Mouse (Mus musculus) stomach, postnatal 0 days (tissue): ENCODE results near the gene Timp3. TPM values are rescaled to one million over a fixed set of nuclear protein-coding genes. Genes with fewer than 3 reads are reported as not detected.

Experiments
- ATAC-seq: fragments of 200-750 bp; cut with Nextera tagmentation; 2 replicates; pipeline ENCODE4 v1.8.0; 2017; ENCODE audit not compliant: low FRiP score, low TSS enrichment
- DNase-seq: peaks from one replicate; pipeline ENCODE4 v3.0.0-alpha.2; 2016; ENCODE audit warnings: low spot score
- H3K27ac ChIP-seq: fragments of 300-500 bp; sonication (generic); replicated peaks from 2 replicates; pipeline ENCODE4 v1.5.1; 2014; ENCODE audit warnings: mild to moderate bottlenecking, control low read depth
- H3K27me3 ChIP-seq: fragments of 300-500 bp; sonication (generic); 2 replicates; pipeline ENCODE4 v1.6.1; 2014; ENCODE audit warnings: low read length; ENCODE audit not compliant: control insufficient read depth, insufficient read depth
- H3K36me3 ChIP-seq: fragments of 300-500 bp; sonication (generic); 2 replicates; pipeline ENCODE4 v1.6.1; 2014; ENCODE audit warnings: low read length, mixed read lengths; ENCODE audit not compliant: control insufficient read depth, insufficient read depth
- H3K4me1 ChIP-seq: fragments of 300-500 bp; sonication (generic); replicated peaks from 2 replicates; pipeline ENCODE4 v1.6.1; 2014; ENCODE audit warnings: antibody characterized with exemption; ENCODE audit not compliant: control insufficient read depth, insufficient read depth
- H3K4me2 ChIP-seq: fragments of 300-500 bp; sonication (generic); replicated peaks from 2 replicates; pipeline ENCODE4 v1.6.1; 2014; ENCODE audit warnings: low read depth, mild to moderate bottlenecking, control low read depth, moderate library complexity
- H3K4me3 ChIP-seq: fragments of 300-500 bp; sonication (generic); 2 replicates; pipeline ENCODE4 v1.5.1; 2014; ENCODE audit warnings: low read depth, low read length, control low read depth
- H3K9ac ChIP-seq: fragments of 300-500 bp; sonication (generic); 2 replicates; pipeline ENCODE4 v1.6.1; 2014; ENCODE audit warnings: mild to moderate bottlenecking, low read length, control low read depth, mixed read lengths
- H3K9me3 ChIP-seq: fragments of 300-500 bp; sonication (generic); 2 replicates; pipeline ENCODE4 v1.6.1; 2016; ENCODE audit warnings: low read length; ENCODE audit not compliant: control insufficient read depth
- CTCF ChIP-seq: IDR thresholded peaks from 2 replicates; pipeline ENCODE4 v1.5.1; 2016; ENCODE audit warnings: antibody characterized with exemption, low read depth, mild to moderate bottlenecking, moderate library complexity
- EP300 ChIP-seq: optimal IDR thresholded peaks from 2 replicates; pipeline ENCODE3; 2016; ENCODE audit warnings: antibody characterized with exemption
- WGBS: fragments of 180-500 bp; shearing (Covaris S2); extraction: QIAGEN DNeasy Blood & Tissue Kit; methylation state at CpG from one replicate; pipeline ENCODE4 v1.1.7; 2014; 5-methylcytosine and 5-hydroxymethylcytosine counted together
- polyA plus RNA-seq: library from polyadenylated mRNA; unstranded; fragments of >200 nt; fragmentation: Nextera tagmentation; extraction: Ambion mirVana; gene quantifications from 2 replicates; pipeline ENCODE4 v1.2.1, GENCODE M21; 2015

The Timp3 gene
- polyA plus RNA-seq, 1 experiment from 2014 or later, result 33.0 TPM

GRCm38 (mm10) chr10:86365632-86366092 lies 65.5 kb downstream of the Timp3 start:
- Histone ChIP-seq H3K36me3 (no peaks in the 10 kb centered on the region), H3K4me1 (no peaks in the 10 kb centered on the region; the same call in 1 of the 2 replicates), H3K4me3 (no peak overlapping the region), H3K9me3 (no peaks in the 10 kb centered on the region), H3K27me3 (0 out of 2 replicates have a peak, but pooled peaks cover 2% of the 10 kb centered on the region), H3K4me2 (no peak overlapping the region), H3K9ac (no peak overlapping the region), H3K27ac (no peak overlapping the region)
- DNase-seq (no peak), ATAC-seq (peak; percentile 65; the same call in 1 of the 2 replicates)
- TF ChIP-seq CTCF, result no peak
- no peak for TF ChIP-seq EP300
- WGBS, result 34% methylated on average over 5 of the region's 5 CpGs

DNA sequence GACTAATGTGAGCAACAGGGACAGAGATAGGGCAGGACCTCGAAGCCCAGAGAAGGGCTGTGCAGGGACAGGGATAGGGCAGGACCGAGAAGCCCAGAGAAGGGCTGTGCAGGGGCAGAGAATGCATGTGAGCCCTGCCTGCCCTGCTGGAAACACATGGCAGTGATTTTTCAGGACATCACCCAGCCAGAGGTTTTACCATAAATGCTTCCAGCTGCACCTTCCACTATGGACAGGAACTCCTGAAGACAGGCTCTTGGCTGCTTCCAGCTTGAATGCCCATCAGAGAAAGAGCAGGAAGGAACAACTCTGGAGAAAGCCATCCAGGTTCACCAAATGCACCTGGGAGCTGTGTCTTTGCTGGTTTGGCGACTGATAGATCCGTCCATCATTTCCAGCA lies 67.2 kb downstream of the Timp3 start:
- ATAC-seq (no peak), DNase-seq (no peak)
- TF ChIP-seq CTCF (no peak), EP300 (no peak)
- Histone ChIP-seq H3K27me3 (0 out of 2 replicates have a peak, but pooled peaks cover 2% of the 10 kb centered on the region), H3K36me3 (no peaks in the 10 kb centered on the region), H3K27ac (no peak overlapping the region), H3K9ac (no peak overlapping the region), H3K4me2 (no peak overlapping the region), H3K9me3 (no peaks in the 10 kb centered on the region), H3K4me1 (no peaks in the 10 kb centered on the region; the same call in 1 of the 2 replicates), H3K4me3 (no peak overlapping the region)
- WGBS, result 77% methylated on average over 4 of the region's 4 CpGs

DNA sequence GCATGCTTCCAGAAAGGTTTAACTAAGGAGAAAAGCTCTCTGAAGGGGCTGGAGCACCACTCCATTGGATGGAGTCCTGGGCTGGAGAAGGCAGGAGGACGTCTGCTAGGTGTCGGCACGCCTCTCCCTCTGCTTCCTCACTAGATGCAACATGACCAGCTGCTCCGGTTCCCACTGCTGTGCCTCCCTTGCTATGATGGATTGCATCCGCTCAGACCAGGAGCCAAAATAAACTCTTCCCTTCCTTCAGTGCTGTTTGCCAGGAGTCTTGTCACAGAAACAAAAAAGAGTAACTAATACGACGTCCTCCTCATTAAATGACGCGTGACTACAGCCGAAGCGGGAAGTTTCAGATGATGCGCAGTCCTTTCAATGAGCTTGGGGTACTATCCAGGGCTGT lies 68.6 kb downstream of the Timp3 start:
- 0 out of 2 replicates have a peak, but pooled peaks cover 2% of the 10 kb centered on the region for H3K27me3 ChIP-seq
- no peaks in the 10 kb centered on the region for H3K36me3 ChIP-seq
- no peak overlapping the region for H3K4me3 ChIP-seq
- DNase-seq, result no peak
- peak; percentile 64; the same call in 1 of the 2 replicates for ATAC-seq
- TF ChIP-seq EP300, result no peak
- no peak for TF ChIP-seq CTCF
- H3K4me2 ChIP-seq, result no peak overlapping the region
- 35% methylated on average over 12 of the region's 12 CpGs for WGBS
- no peaks in the 10 kb centered on the region for H3K9me3 ChIP-seq
- no peak overlapping the region for H3K27ac ChIP-seq
- no peaks in the 10 kb centered on the region; the same call in 1 of the 2 replicates for H3K4me1 ChIP-seq
- H3K9ac ChIP-seq, result no peak overlapping the region

GRCm38 (mm10) chr10:86369346-86369745 lies 69.2 kb downstream of the Timp3 start:
- H3K4me3 ChIP-seq, result no peak overlapping the region
- no peaks in the 10 kb centered on the region; the same call in 1 of the 2 replicates for H3K4me1 ChIP-seq
- no peaks in the 10 kb centered on the region for H3K9me3 ChIP-seq
- TF ChIP-seq EP300 (no peak), CTCF (no peak)
- ATAC-seq (no peak), DNase-seq (no peak)
- H3K4me2 ChIP-seq, result no peak overlapping the region
- no peak overlapping the region for H3K27ac ChIP-seq
- H3K27me3 ChIP-seq, result 0 out of 2 replicates have a peak, but pooled peaks cover 2% of the 10 kb centered on the region
- H3K9ac ChIP-seq, result no peak overlapping the region
- 76% methylated on average over 4 of the region's 4 CpGs for WGBS
- H3K36me3 ChIP-seq, result no peaks in the 10 kb centered on the region

GRCm38 (mm10) chr10:86371561-86371960 lies 71.4 kb downstream of the Timp3 start:
- Histone ChIP-seq H3K27me3 (0 out of 2 replicates have a peak, but pooled peaks cover 2% of the 10 kb centered on the region), H3K27ac (no peak overlapping the region), H3K4me2 (no peak overlapping the region), H3K36me3 (no peaks in the 10 kb centered on the region), H3K4me3 (no peak overlapping the region), H3K9me3 (no peaks in the 10 kb centered on the region), H3K4me1 (no peaks in the 10 kb centered on the region), H3K9ac (no peak overlapping the region)
- ATAC-seq, result no peak
- no peak for TF ChIP-seq EP300
- TF ChIP-seq CTCF, result no peak
- DNase-seq, result no peak

DNA sequence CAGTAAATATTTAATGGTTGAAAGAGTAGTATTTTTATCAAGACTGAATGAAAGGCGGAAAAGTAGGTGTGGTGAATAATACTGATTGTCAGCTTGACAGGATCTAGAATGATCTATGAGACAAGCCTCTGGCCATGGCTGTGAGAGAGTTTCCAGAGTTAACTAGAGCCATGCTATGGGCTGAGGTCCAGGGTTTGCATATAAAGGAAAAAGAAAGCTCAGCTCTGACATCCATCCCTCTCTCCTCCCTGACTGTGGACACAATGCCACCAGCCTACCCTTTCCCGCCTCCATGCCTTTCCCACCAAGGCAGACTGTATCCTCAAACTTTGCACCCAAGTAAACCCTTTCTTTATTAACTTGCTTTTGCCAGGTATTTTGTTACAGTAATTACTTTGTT lies 73.9 kb downstream of the Timp3 start:
- H3K36me3 ChIP-seq, result no peaks in the 10 kb centered on the region
- no peaks in the 10 kb centered on the region for H3K9me3 ChIP-seq
- no peak for DNase-seq
- no peak for ATAC-seq
- 0 out of 2 replicates have a peak, but pooled peaks cover 2% of the 10 kb centered on the region for H3K27me3 ChIP-seq
- H3K27ac ChIP-seq, result no peak overlapping the region
- TF ChIP-seq EP300, result no peak
- no peak for TF ChIP-seq CTCF
- no peak overlapping the region for H3K4me2 ChIP-seq
- no peaks in the 10 kb centered on the region for H3K4me1 ChIP-seq
- no peak overlapping the region for H3K4me3 ChIP-seq
- WGBS, result 82% methylated on average over 2 of the region's 2 CpGs
- H3K9ac ChIP-seq, result no peak overlapping the region
